Mouse (Mus musculus): ENCODE measurements around the gene Arhgap45.
"Not testable (repeated sequence)": the region's sequence is repeated elsewhere in the genome, so short reads cannot be mapped to it uniquely, and the experiment has no call there.

Arhgap45 gene

GRCm38 (mm10) chr10:80033511-80034391 is 17.3 kb downstream of the Arhgap45 start:
- DNase-seq (ENCODE audit: low read depth, low spot score): no peak

DNA sequence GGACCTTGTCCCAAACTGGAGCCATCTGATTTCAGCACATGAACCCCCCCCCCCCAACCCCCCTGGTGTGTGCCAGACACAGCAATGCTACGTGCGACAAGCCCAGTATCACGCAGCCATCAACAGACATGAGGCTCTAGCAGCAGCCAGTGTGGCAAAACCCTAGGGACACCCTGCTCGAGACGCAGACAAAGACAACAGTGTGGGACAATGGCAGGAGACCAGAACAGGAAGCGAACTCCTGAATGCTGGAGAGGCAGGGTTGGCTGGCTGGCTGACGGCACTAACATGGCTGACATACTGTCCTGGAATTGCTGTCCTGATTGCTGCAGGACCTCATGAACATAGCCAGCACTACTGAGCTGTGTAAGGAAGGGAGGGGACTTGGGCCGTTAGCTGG is 18.7 kb downstream of the Arhgap45 start:
- DNase-seq (ENCODE audit: low read depth, low spot score): no peak

- DNase-seq (ENCODE audit: low read depth, low spot score): no peak
Measured at GRCm38 (mm10) chr10:80035686-80036085, 19.2 kb downstream of the Arhgap45 start.

GRCm38 (mm10) chr10:80036832-80037231 is 20.4 kb downstream of the Arhgap45 start:
- no peak for DNase-seq (ENCODE audit: low read depth, low spot score)

DNA sequence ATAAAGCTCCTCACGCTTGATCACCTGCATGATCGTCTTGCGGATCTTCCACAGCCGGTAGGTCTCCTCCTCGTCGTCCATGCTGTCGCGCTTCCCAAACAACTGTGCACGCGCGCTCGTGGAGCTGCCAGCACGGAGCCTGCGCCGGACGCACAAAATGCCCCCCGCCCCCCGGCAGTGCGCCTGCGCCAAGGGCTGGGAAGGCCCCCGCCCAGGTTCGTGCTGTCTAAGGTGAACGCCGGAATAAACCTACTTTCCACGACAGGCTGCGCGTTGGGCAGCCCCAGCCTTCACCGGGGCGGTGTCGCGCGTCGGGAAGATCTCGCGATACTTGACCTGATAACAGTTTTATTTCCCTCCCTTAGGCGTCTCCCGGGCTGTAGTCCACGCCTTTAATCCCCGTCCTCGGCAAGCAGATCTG is 23.1 kb downstream of the Arhgap45 start, which contains the start of gene Polr2e:
TSS of gene Polr2e (minus strand) at position 237 of the 421 bp plus-strand sequence.
- DNase-seq (ENCODE audit: low read depth, low spot score): peak; percentile 96

- not testable (repeated sequence) for DNase-seq (ENCODE audit: low read depth, low spot score)
Measured at GRCm38 (mm10) chr10:80041409-80042060, 25.1 kb downstream of the Arhgap45 start.

DNA sequence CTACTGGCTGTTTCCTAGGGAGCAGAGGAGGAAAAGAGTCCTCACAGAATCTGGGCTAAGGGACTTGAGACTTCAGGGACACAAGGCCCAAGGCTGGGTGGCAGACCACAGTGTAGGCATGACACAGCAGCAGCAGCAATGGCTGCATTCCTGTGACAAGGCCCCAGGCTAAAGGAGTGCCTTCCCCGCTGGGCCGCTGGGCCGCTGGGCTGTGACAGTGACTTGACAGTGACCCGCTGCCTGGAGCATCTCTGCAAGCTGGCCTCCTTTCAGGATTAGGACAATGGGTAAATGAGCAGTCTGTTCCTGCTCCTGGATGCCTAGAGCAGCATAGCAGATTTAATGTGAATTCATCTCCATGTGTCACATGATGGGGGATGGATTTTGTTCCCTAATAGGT is 27.6 kb downstream of the Arhgap45 start:
- DNase-seq (ENCODE audit: low read depth, low spot score): no peak

- DNase-seq (ENCODE audit: low read depth, low spot score): not testable (repeated sequence)
Measured at GRCm38 (mm10) chr10:80045364-80045763, 28.9 kb downstream of the Arhgap45 start.

DNA sequence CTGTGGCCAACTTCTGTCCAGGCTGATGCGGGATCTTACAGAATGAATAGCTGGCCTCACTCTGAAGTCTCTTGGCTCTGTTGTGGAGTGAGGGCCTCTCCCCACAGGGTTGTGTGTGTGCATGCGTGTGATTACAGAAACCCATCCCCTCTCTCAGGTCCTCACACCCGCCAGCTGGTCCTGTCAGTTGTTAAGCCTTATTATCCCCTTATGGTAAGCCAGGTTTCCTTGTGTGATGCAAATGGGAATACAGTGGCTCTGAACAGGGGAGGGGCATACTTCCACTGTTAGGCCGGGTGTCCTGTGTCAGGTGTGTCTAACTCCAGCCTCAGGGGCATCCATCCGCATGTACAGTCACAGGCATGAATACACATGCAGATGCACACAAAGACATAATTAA is 29.3 kb downstream of the Arhgap45 start:
- no peak for DNase-seq (ENCODE audit: low read depth, low spot score)

GRCm38 (mm10) chr10:80047041-80047565 is 30.6 kb downstream of the Arhgap45 start, which contains the start of gene Gpx4:
Gene Gpx4, plus strand, starts transcription at chr10:80047166.
- DNase-seq (ENCODE audit: low read depth, low spot score): no peak

DNA sequence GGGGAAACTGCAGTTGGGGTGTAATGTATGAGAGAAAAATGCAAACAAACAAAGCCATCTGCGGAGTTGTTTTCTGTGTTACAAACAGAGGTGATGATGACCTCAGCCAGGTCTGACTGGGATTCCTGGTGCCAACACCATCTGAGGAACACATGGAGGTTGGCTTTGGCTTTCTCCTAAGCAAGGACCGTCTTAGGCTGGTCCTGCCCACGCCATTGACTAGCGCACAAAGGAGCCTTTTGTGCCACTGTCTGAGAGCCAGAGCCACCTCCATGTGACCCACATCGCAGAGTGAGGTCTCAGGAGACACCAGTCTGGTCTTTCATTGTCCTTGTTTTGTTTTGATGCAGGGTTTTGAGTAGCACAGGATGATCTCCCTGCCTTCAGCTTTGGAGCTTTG is 31.9 kb downstream of the Arhgap45 start:
- no peak for DNase-seq (ENCODE audit: low read depth, low spot score)

GRCm38 (mm10) chr10:80048834-80049233 is 32.4 kb downstream of the Arhgap45 start:
- DNase-seq (ENCODE audit: low read depth, low spot score): no peak

GRCm38 (mm10) chr10:80050244-80050643 is 33.8 kb downstream of the Arhgap45 start:
- DNase-seq (ENCODE audit: low read depth, low spot score): no peak

DNA sequence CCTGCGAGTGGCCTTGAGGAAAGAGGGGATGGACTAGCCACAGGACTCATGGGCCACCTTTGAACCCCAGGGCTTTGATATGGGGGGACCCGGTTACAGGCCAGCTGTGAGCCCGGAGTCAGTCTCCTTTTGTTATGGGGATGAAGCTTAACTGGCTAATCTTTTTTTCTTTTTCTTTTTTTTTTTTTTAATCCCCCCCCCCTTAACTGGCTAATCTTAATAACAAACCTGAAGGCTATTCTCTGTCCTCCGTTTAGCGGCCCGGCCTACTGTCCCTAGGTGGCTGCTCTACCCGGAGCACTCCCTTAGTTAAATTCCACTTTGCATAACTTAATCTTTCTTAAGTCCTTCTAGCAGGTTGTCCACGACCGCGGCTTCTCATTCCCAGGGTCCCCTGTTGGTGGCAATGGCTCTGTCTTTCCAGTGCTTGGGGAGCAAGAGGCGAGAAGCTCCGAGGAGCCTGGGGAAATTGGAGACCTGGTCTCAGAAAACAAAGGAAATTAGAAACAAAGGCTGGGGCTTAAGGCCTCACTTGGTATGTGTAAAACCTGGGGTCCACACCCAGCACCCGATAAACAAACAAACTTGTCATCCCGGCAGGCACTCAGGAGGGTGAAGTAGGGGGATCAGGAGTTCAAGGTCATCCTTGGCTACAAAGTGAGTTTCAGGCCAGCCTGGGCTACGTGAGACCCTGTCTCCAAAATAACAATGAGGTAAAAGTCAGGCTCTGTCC is 34.6 kb downstream of the Arhgap45 start:
- DNase-seq (ENCODE audit: low read depth, low spot score): no peak

- no peak for DNase-seq (ENCODE audit: low read depth, low spot score)
Measured at GRCm38 (mm10) chr10:80051618-80052373, 35.3 kb downstream of the Arhgap45 start.

DNA sequence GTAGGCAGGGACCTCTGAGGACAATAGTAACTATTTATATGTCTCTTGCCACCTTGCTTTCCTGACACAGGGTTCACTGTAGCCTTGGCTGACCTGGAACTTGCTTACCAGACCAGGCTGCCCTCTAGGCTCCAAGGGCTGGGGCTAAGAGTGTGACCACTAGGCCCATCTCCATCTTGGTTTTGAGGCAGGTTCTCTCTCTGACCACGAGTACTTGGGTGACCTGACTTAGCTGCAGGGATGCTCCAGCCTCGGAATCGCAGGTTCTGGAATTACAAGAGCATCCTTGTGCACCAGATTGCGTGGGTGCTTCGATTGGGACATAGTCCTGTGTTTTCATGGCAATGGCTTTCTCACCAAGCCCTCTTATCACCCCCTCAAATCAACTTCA is 35.9 kb downstream of the Arhgap45 start:
- no peak for DNase-seq (ENCODE audit: low read depth, low spot score)

- DNase-seq (ENCODE audit: low read depth, low spot score): peak; percentile 98
Measured at GRCm38 (mm10) chr10:80053259-80053780, 36.9 kb downstream of the Arhgap45 start.

DNA sequence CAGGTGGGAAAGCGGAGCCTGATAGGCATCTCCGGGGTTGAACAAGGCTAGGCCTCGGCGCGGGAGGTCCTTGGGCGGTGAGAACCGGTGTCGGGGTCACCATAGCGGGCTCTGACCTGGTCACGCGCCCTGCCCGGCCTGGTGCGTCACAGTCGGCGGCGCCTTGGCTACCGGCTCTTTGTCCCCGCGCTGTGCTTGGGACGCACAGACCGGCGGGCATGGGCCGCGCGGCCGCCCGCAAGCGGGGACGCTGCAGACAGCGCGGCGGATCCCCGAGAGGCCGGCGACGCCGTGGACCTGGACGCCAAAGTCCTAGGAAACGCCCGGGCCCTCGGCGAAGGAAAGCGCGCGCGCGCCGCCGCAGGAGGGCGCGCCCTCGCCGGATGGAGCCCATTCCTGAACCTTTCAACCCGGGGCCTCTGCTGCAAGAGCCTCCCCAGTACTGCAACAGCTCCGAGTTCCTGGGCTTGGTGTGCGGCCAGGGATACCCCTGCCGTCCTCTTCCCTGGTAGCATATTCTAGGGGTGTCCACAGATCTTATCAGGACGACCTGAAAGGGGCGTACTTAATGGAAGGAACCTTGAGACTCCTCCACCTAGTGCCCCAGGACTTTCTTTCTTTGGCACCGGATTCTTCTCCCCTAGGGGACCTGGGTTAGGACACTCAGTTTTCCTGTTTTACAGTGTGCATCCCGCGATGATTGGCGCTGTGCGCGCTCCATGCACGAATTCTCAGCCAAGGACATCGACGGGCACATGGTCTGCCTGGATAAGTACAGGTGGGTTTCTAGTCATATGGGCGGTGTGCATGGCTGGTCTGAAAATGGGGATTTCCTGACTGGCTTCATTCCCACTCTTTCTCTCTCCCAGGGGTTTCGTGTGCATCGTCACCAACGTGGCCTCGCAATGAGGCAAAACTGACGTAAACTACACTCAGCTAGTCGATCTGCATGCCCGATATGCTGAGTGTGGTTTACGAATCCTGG is 37.7 kb downstream of the Arhgap45 start:
- DNase-seq (ENCODE audit: low read depth, low spot score): no peak

GRCm38 (mm10) chr10:80054911-80055310 is 38.5 kb downstream of the Arhgap45 start:
- DNase-seq (ENCODE audit: low read depth, low spot score): not testable (repeated sequence)

GRCm38 (mm10) chr10:80055364-80055763 is 38.9 kb downstream of the Arhgap45 start:
- DNase-seq (ENCODE audit: low read depth, low spot score): no peak
